Mouse (Mus musculus) heart, embryonic 15.5 days (tissue): ENCODE results near the gene Fut2. TPM values are rescaled to one million over a fixed set of nuclear protein-coding genes. Genes with fewer than 3 reads are reported as not detected.

Experiments used
- ATAC-seq: fragments of 200-750 bp; cut with Nextera tagmentation; replicated peaks from 2 replicates; pipeline ENCODE4 v1.8.0; 2017; ENCODE audit warnings: low read depth, moderate TSS enrichment; ENCODE audit not compliant: insufficient number of reproducible peaks, insufficient read depth, low FRiP score
- H3K27ac ChIP-seq: fragments of 300-500 bp; sonication (generic); 2 replicates; pipeline ENCODE4 v1.5.1; 2015; ENCODE audit warnings: mild to moderate bottlenecking, inconsistent platforms
- H3K27me3 ChIP-seq: fragments of 300-500 bp; sonication (generic); 2 replicates; pipeline ENCODE4 v1.6.1; 2015; ENCODE audit warnings: inconsistent platforms
- H3K36me3 ChIP-seq: fragments of 300-500 bp; sonication (generic); 2 replicates; pipeline ENCODE4 v1.6.1; 2015; ENCODE audit warnings: mild to moderate bottlenecking, inconsistent platforms
- H3K4me1 ChIP-seq: fragments of 300-500 bp; sonication (generic); replicated peaks from 2 replicates; pipeline ENCODE4 v1.6.1; 2015; ENCODE audit warnings: inconsistent platforms
- H3K4me2 ChIP-seq: fragments of 300-500 bp; sonication (generic); 2 replicates; pipeline ENCODE4 v1.6.1; 2015; ENCODE audit warnings: inconsistent platforms, mild to moderate bottlenecking, moderate library complexity
- H3K4me3 ChIP-seq: fragments of 300-500 bp; sonication (generic); 2 replicates; pipeline ENCODE4 v1.5.1; 2015; ENCODE audit warnings: mild to moderate bottlenecking, inconsistent platforms
- H3K9ac ChIP-seq: fragments of 300-500 bp; sonication (generic); 2 replicates; pipeline ENCODE4 v1.6.1; 2015; ENCODE audit warnings: mild to moderate bottlenecking, inconsistent platforms
- H3K9me3 ChIP-seq: fragments of 300-500 bp; sonication (generic); replicated peaks from 2 replicates; pipeline ENCODE4 v1.6.1; 2016; ENCODE audit warnings: inconsistent platforms
- WGBS: fragments of 180-500 bp; shearing (Covaris S2); methylation state at CpG from one replicate; pipeline ENCODE4 v1.1.7; 2015; ENCODE audit warnings: mixed read lengths; 5-methylcytosine and 5-hydroxymethylcytosine counted together
- polyA plus RNA-seq: library from polyadenylated mRNA; unstranded; fragments of >200 nt; fragmentation: Nextera tagmentation; extraction: Ambion mirVana; gene quantifications from 2 replicates; pipeline ENCODE4 v1.2.1, GENCODE M21; 2015

Fut2 gene
- polyA plus RNA-seq, 1 experiment from 2014 or later = 1.5 TPM

- Histone ChIP-seq H3K36me3 (peaks cover 30% of the 10 kb centered on the region), H3K4me1 (peaks cover 49% of the 10 kb centered on the region), H3K9ac (0 out of 2 replicates have a peak overlapping the region, but pooled peaks have one; percentile 91), H3K4me3 (peak overlapping the region; percentile 72), H3K9me3 (no peaks in the 10 kb centered on the region), H3K4me2 (peak overlapping the region; percentile 98), H3K27me3 (no peaks in the 10 kb centered on the region), H3K27ac (peak overlapping the region; percentile 92; the same call in 1 of the 2 replicates)
- ATAC-seq = no peak
- whole genome bisulfite sequencing = 42% methylated on average over 13 of the region's 13 CpGs
Observed at GRCm38 (mm10) chr7:45708221-45708761, 42.1 kb upstream of the Fut2 start.

DNA sequence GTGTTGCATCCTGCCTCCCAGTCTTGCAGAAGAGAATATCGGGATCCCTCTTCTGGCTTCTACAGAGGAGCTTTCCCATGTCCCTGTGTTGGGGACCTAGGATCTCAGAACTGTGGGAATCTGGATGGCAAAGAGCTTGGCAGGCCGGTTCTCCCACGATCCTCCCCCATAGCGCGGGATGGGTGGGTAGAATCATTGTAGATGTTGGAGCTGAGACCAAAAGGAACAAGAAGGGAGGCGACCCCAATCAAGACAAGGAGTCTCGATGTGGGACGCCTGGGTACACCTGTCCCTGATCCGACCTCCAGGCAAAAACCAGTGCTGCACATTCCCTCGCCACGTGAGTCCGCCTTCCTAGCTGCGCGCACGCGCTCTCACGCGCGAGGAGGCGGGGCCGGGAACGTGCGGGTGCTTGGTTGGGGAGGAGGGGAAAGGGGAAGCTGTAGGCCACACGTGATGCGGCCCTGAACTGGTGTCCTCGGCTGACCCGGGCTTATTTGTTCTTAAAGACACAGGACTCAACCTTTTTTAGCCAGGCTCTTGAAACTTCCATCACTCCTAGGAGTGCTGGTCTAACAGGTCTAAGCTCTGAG lies 41.3 kb upstream of the Fut2 start:
- WGBS = 1% methylated on average over 27 of the region's 27 CpGs
- ATAC-seq = 0 out of 2 replicates have a peak, but pooled peaks have one; percentile 15
- H3K27me3 ChIP-seq = no peaks in the 10 kb centered on the region
- H3K9ac ChIP-seq = peak overlapping the region; percentile 91
- no peaks in the 10 kb centered on the region for H3K9me3 ChIP-seq
- H3K4me3 ChIP-seq = peak overlapping the region; percentile 72
- peak overlapping the region; percentile 92 for H3K27ac ChIP-seq
- H3K4me2 ChIP-seq = peak overlapping the region; percentile 98
- peaks cover 22% of the 10 kb centered on the region for H3K36me3 ChIP-seq
- H3K4me1 ChIP-seq = peaks cover 50% of the 10 kb centered on the region

DNA sequence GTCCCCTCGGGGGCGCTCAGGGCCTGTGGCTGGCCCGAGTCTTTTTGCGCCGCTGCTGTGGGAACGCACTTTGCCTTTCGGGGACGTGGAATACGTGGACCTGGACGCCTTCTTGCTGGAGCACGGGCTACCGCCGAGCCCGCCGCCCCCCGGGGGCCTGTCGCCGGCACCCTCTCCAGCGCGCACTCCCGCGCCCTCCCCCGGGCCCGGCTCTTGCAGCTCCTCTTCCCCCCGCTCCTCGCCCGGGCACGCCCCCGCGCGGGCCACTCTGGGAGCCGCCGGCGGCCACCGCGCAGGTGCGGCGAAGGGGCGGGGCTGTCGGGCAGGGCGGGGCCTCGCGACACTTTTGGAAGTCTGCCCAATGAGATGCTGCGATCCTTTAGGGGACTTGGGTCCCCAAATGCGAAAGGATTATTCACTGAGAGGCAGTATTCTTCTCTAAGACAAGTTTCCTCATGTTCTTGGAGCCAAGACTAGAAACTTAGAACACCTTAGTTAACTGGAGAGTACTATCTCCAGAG lies 40.6 kb upstream of the Fut2 start:
- Histone ChIP-seq H3K27ac (peak overlapping the region; percentile 92), H3K4me3 (peak overlapping the region; percentile 72), H3K9ac (peak overlapping the region; percentile 91), H3K27me3 (no peaks in the 10 kb centered on the region), H3K36me3 (peaks cover 15% of the 10 kb centered on the region), H3K4me2 (peak overlapping the region; percentile 98), H3K4me1 (peaks cover 50% of the 10 kb centered on the region), H3K9me3 (no peaks in the 10 kb centered on the region)
- ATAC-seq = peak; percentile 13; the same call in 1 of the 2 replicates
- WGBS = under 1% methylated on average over 45 of the region's 45 CpGs

DNA sequence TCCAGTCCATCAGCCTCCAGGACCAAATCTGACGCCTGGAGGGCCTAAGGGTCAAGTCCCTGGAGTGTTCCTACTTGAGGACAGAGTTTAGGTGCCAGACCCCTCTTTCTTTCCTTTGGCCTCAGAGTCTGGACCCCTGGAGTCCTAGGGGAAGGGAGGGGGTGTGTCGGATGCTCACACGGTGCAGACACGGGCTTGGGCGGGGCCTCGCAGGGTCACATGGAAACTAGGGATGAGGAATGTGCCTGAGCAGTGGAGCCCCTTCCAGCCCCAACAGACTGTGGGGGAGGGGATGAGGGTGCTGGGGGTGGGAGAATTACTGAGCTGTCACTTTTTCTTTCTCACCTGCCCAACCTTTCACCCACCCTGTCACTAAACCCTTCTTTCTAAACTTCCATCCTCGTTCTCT lies 39.7 kb upstream of the Fut2 start:
- Histone ChIP-seq H3K9me3 (no peaks in the 10 kb centered on the region), H3K4me2 (peak overlapping the region; percentile 98), H3K4me3 (peak overlapping the region; percentile 72), H3K4me1 (peaks cover 56% of the 10 kb centered on the region), H3K27ac (peak overlapping the region; percentile 92), H3K9ac (peak overlapping the region; percentile 91), H3K27me3 (peaks cover 2% of the 10 kb centered on the region; the same call in 1 of the 2 replicates), H3K36me3 (peaks cover 8% of the 10 kb centered on the region)
- 2% methylated on average over 7 of the region's 7 CpGs for whole genome bisulfite sequencing
- peak; percentile 15 for ATAC-seq

GRCm38 (mm10) chr7:45705443-45705864 lies 39.3 kb upstream of the Fut2 start:
- peak overlapping the region; percentile 92 for H3K27ac ChIP-seq
- no peak for ATAC-seq
- peak overlapping the region; percentile 91 for H3K9ac ChIP-seq
- H3K4me1 ChIP-seq = peaks cover 59% of the 10 kb centered on the region
- peaks cover 5% of the 10 kb centered on the region for H3K27me3 ChIP-seq
- H3K4me3 ChIP-seq = peak overlapping the region; percentile 72
- H3K9me3 ChIP-seq = no peaks in the 10 kb centered on the region
- peak overlapping the region; percentile 98 for H3K4me2 ChIP-seq
- 2% methylated on average over 21 of the region's 21 CpGs for WGBS
- peaks cover 4% of the 10 kb centered on the region; the same call in 1 of the 2 replicates for H3K36me3 ChIP-seq

DNA sequence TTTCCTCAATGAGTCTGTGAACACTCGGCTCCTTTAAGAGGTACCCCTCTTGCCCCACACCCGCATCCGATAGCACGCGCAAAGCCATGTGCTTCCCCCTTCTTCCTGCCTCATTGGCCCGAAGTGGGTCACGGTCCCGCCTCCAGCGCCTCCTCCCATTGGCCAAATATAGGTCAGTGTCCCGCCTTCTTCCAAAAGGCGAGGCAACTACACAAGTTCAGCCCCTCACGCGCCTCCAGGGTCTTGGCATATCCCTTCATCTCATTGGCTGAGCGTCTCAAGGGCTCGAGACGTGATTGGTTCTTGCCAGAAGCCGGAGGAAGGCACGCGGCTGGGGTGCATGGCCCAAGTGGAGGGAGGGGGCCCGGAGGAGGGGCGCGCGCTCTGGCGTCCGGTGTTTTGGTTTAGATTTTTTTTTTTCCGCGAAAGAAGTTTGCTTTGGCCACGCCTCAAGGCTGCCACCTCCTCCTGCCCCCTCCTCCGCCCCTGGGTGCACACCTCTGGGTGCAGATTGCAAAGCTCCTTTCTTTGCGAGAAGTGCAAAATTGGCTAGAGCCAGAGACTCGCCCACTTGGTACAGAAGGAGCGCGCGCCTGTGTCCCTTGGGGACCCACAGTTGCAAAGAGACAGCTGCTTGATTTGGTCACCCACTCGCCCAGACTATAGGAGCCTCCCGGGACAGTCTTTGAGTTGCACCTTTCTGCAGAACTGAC lies 38.7 kb upstream of the Fut2 start, which contains the start of gene Dbp:
Gene Dbp (plus strand): TSS at position 359 of the 713 bp plus-strand sequence.
- peak; percentile 87 for ATAC-seq
- under 1% methylated on average over 36 of the region's 36 CpGs for WGBS
- peak within 1 kb of the TSS; percentile 72 for H3K4me3 ChIP-seq
- peaks cover 65% of the 10 kb centered on the region for H3K4me1 ChIP-seq
- peaks cover 4% of the 10 kb centered on the region; the same call in 1 of the 2 replicates for H3K36me3 ChIP-seq
- H3K27me3 ChIP-seq = peaks cover 11% of the 10 kb centered on the region
- peak within 1 kb of the TSS; percentile 91 for H3K9ac ChIP-seq
- peak within 1 kb of the TSS; percentile 98 for H3K4me2 ChIP-seq
- H3K27ac ChIP-seq = peak within 1 kb of the TSS; percentile 92
- H3K9me3 ChIP-seq = no peaks in the 10 kb centered on the region

DNA sequence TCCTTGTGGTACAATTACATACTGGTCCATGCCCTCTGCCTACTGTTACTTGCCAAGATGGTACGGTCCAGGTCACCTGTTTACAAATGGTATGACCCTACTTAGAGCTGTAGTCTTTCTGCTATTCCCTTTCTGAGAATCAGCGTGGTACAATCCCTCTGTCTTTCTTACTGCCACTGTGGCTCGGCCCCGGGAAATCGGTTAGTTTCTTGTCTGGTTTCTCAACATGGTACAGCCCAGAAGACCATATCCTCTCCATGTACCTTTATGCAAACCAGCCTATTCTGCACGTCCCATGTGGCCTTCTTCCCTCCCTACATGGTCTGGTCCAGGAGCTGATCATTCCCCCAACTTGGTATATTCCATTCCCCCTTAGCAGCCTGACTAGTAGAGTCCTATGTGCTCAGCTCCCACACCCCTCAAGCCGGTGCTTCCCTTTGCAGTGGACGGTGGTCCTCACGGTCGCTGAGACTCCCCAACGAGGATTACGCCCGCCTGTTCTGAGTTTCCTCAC lies 37.9 kb upstream of the Fut2 start:
- Histone ChIP-seq H3K9me3 (no peaks in the 10 kb centered on the region), H3K27me3 (peaks cover 19% of the 10 kb centered on the region), H3K36me3 (no peaks in the 10 kb centered on the region), H3K27ac (peak overlapping the region; percentile 87), H3K4me1 (peaks cover 71% of the 10 kb centered on the region), H3K4me3 (peak overlapping the region; percentile 72), H3K4me2 (peak overlapping the region; percentile 98), H3K9ac (peak overlapping the region; percentile 49)
- ATAC-seq = peak; percentile 44
- under 1% methylated on average over 13 of the region's 13 CpGs for WGBS

GRCm38 (mm10) chr7:45703521-45704033 lies 37.4 kb upstream of the Fut2 start:
- H3K27me3 ChIP-seq = peaks cover 24% of the 10 kb centered on the region
- 35% methylated on average over 12 of the region's 12 CpGs for WGBS
- H3K4me2 ChIP-seq = peak overlapping the region; percentile 98
- H3K9me3 ChIP-seq = no peaks in the 10 kb centered on the region
- H3K36me3 ChIP-seq = no peaks in the 10 kb centered on the region
- no peak for ATAC-seq
- peak overlapping the region; percentile 72 for H3K4me3 ChIP-seq
- H3K27ac ChIP-seq = peak overlapping the region; percentile 87
- H3K9ac ChIP-seq = peak overlapping the region; percentile 49
- H3K4me1 ChIP-seq = peaks cover 66% of the 10 kb centered on the region

DNA sequence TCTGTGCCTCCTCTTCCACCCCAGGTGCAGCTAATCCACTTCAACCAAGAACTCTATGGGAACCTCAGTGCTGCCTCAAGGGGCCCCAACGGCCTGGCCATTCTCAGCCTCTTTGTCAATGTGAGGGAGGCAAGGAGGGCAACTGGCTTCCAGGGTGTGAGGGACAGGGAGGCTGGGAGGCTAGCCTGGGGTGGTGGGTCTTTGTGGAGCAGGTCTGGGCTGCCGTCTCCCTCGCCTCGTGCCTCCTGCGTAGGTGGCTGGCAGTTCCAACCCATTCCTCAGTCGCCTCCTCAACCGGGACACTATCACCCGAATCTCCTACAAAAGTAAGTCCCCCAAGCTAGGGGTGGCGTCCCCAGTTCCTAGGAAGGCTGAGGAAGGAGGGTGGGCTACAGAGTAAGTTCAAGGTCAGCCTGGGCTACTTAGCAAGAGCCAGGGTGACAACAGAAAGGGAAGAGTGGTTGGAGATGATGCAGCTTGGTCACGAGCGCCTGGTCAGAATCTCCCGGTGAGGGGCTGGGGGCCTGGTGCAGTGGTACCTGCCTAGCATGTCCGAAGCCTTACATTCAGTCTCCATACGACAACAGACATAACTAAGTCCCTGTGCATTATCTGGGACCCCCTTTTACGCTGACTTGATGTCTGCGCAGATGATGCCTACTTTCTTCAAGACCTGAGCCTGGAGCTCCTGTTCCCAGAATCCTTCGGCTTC lies 36.8 kb upstream of the Fut2 start:
- ATAC-seq = no peak

GRCm38 (mm10) chr7:45702316-45702715 lies 36.1 kb upstream of the Fut2 start:
- H3K36me3 ChIP-seq = no peaks in the 10 kb centered on the region
- no peak overlapping the region for H3K4me2 ChIP-seq
- H3K4me1 ChIP-seq = peaks cover 53% of the 10 kb centered on the region
- no peak overlapping the region for H3K9ac ChIP-seq
- 89% methylated on average over 11 of the region's 11 CpGs for WGBS
- no peak overlapping the region for H3K4me3 ChIP-seq
- H3K27me3 ChIP-seq = peaks cover 31% of the 10 kb centered on the region
- H3K27ac ChIP-seq = no peak overlapping the region
- no peaks in the 10 kb centered on the region for H3K9me3 ChIP-seq
- ATAC-seq = no peak

More for the DNA sequence above, 36.8 kb upstream of the Fut2 start:
- H3K36me3 ChIP-seq = no peaks in the 10 kb centered on the region
- peak overlapping the region; percentile 98 for H3K4me2 ChIP-seq
- H3K4me3 ChIP-seq = no peak overlapping the region
- H3K9me3 ChIP-seq = no peaks in the 10 kb centered on the region
- H3K4me1 ChIP-seq = peaks cover 60% of the 10 kb centered on the region
- H3K27ac ChIP-seq = no peak overlapping the region
- no peak overlapping the region for H3K9ac ChIP-seq
- 85% methylated on average over 17 of the region's 17 CpGs for WGBS
- peaks cover 28% of the 10 kb centered on the region for H3K27me3 ChIP-seq
